Mouse (Mus musculus) gastrocnemius, postnatal 36 days (tissue): ENCODE measurements around the gene Man1a2. TPM values are rescaled to one million over a fixed set of nuclear protein-coding genes. Genes with fewer than 3 reads are reported as not detected.
A peak's percentile ranks its signal among the peaks of the same experiment; 100 is the strongest.

Experiments used
- DNase-seq, 2 experiments: peaks; one replicate each; pipeline ENCODE4 v3.0.0; 2022
- intact Hi-C: fragments of 180-260 bp; cut with DNase I; formaldehyde crosslinking; loops from one replicate; pipeline ENCODE4 v1.15.1; 2025
- total RNA-seq, 2 experiments: library from RNA; stranded (reverse); gene quantifications; 2 replicates each; pipeline ENCODE4 v1.2.3; 2021

Man1a2 gene
- total RNA-seq, 2 experiments from 2014 or later, result 23.4 to 23.6 TPM

DNA sequence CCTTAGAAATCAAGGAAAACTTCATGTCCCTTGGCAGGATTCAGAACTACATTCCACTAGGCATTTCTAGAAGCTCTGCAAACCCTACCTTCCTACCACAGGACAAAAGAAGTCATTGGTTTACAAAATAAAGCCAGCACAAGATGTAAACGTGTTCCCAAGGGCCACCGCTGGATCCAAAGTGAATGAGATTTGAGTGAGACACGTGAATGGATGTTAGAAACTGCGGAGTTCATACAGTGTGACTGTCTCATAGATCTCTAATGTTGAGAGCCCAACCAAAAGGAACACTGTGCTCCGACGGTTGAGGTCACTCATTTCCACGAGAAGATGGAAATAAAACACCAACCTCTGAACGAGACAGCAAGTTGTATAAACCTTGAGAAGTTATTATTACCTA, 1.5 kb upstream of the Man1a2 start:
- intact Hi-C loops, result loop anchor here (5.0 kb wide), 1 partner anchor 199 kb away; the partner anchor contains the start of gene Tent5c

DNA sequence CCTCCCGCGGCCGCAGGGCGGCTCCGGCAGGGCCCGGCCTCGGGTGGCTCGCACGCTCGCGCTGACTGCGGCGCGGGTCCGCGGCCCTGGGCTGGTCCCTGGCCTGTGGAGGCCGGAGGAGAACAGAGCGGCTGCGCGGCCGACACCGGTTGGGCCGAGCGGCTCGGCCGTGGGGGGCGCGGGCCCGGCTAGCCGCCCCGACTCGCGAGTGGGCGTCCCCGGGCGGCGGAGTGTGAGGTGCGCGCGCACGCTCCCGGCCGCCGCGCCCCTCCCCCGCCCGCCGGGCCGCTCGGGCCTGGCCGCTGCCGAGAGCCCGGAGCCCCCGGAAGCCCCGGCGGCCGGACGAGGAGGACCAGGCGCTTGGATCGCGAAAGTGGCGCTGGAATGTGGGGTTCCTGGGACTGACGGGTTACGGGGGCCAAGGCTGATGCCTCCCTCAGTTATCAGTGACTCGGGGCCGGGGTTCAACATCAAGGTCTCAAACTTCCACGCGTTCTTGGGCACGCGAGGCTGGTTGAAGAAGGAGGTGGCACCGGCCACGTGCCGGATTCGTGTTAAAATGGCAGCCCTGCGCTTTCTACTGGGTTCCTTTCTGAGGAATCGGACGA, 564 bp upstream of the Man1a2 start:
- intact Hi-C loops, result loop anchor here (5.0 kb wide), 1 partner anchor 199 kb away; the partner anchor contains the start of gene Tent5c
- DNase-seq, result peak; percentile 54 to 73

More for the DNA sequence above, 1.5 kb upstream of the Man1a2 start:
- no peak for DNase-seq

DNA sequence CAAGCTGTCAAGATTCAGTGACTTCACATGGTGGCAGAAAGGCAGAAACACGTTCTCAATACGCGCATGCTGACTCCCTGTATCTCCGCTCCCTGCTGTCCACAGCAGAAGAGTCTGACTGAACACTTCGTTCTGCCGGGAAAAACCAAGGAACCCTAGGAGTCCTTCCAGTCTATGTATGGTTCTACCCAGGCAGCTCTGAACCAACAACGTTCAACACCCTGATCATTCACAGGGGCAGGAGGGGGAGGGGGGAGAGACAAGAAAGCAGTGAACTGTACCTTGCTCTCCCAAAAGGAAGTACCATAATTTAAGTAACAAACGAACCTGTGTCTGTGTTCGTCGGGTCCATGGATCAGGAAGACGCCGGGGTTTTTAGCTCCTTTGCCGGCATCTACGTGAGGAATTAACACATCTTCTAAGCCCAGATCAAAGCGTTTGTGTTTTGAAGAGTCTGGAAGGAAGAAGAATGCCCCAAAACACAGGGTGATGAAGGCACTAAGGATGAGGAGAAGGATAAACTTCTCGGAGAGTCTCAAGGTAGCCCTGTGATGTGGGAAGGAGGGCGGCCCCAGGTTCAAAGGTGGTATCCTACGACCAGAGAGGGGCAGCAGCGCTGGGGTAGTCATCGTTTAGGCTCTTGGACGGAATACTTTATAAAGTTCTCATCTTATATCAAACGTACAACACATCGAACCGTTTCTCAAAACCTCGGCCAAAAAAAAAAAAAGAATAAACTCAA, 898 bp downstream of the Man1a2 start:
- no peak for DNase-seq
- intact Hi-C loops, result no loop called here

DNA sequence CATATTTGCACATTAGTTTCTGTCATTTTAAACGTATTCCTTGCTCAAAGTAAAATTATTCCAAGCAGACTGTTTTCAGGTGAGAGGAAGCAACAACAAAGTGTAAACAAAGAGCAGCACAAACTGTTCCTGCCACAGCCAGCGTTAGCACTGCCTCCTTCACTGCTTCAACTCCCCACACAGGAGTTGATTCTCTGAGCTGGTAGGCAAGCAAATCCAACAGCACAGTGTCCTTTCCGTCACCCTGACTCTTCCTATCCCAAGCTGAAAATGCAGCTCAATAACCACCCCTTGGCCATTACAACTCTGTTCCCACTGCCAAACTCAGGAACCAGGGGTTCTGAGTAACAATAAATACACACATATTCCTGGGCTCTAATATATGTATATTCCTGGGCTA, 2.5 kb downstream of the Man1a2 start:
- intact Hi-C loops, result no loop called here
- DNase-seq, result no peak

DNA sequence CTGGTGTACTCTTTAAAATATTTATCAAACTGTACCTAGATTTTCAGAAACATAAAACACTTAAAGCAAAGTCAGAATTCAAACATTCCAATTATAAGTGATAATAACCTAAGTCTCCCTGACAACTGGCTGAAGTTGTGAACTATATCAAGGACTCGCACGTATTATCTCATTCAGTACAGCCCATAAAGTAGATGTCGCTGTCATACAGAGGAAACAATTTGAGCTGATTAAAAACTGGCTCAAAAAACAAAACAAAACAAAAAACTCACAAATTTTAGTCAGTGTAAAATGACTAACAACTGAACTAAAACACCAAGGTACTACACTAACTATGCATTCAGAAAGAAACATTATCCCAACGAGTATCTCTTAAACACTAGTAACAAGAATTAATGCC, 3.0 kb downstream of the Man1a2 start:
- intact Hi-C loops, result no loop called here
- no peak for DNase-seq

DNA sequence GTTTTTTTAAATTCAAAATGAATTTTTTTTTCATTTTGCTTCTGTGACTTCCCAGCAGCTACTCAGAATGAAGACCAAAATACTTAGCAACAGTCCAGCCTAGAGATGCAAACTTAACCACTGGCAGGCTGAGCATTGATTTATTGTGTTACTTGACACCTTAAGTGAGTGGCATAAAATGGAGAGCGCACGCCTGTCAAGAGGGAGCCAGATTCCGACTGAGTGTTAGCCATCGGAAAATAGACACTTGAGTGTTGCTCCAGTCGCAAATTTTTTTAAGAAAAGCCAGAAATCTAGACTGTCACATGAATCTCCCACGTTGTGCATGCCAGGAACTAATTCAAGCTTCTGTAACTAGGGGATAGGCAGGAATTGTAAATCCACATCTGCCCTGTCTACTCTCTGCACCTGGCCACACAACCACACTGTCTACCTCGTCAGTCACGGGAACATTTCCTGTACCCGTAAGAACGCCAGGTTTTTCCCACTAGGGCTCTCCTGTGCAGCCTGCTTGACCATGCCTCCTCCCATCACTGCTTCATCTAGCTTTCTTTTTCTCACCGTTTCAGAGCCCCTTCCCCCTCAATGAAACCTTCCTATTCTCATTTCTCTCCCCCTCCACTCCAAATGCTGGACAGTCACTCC, 3.7 kb downstream of the Man1a2 start:
- DNase-seq, result no peak
- intact Hi-C loops, result no loop called here

DNA sequence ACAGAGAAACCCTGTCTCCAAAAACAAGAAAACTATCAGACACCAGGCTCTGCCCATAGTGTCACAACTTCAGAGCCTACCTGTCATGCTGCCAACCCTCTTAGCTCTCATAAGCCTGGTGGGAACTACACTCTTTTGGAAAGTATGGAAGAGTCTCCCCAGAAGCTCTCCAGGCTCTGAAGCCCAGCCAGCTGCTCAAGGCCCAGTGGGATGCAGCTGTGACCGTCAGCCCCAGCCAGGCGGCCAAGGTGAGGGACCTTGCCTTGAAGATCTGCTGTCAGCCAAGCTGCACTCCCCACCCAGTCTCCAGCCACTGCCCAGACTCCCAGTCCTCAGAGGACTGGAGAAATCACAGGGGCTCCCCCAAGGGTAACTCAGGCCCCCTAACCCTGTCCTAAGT, 5.1 kb downstream of the Man1a2 start:
- intact Hi-C loops, result no loop called here
- no peak for DNase-seq

DNA sequence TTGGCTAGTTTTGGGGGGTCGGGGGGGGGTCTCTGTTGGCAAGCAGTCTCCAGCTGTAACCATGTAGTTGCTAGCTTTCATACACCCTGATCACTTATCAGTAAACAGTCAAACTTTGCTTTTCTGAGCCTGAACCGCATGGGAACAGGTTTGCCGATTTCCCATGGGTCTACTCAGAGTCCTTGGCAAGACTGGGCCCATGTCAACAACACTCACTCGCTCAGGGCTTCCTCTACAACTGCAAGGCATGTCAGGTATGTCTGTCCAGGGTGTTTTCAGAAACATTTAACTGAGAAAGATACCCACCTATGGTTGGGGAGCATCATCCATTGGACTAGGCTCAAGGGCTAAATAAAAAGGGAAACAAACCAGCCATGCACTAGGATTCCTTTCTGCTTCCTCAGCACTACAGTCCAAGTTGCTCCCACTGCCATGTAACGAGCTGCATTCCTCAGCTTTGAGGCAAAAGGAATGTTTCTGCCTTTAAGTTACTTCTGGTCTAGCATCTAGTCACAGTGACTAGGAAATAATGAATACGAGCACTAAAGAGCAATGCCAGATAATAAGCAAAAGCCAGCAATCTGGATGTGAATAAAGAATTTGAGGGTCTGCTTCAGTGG, 6.2 kb downstream of the Man1a2 start:
- intact Hi-C loops, result no loop called here
- DNase-seq, result no peak

DNA sequence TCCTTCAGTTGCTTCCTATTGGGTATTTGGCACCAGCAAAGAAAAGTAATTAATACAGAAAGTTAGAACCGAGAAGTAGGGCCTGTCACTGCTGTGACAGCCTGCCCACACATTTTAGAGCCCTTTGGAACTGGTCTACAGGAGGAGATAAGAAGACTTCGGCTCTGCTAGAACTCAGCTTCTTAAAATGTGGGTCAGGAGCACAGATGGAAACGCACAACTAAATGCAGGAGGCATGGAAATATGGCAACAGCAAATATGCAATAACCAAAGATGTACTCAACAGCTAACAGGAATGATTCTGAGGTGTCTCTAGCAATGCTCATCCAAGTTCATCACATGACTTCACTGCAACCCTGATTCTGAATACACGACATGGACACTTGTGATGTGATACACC, 10.2 kb downstream of the Man1a2 start:
- DNase-seq, result no peak
- intact Hi-C loops, result no loop called here

DNA sequence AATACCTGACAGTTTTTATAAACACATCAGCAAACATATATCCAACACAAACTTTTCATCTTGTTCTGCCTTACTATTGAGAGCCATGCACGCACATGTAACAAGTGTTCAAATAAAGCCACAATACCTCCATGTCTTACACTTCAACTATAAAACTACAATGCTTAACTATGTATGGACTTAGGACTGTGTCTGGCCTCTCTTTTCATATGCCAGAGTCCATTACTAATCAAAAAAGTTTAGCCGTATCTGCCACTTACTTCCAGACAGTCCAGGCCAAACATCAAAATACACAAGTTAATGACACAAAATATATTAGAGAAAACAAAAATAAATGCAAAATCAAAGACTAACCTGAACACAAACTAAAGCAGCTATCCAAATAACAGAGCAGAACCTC, 14.9 kb downstream of the Man1a2 start:
- intact Hi-C loops, result no loop called here
- DNase-seq, result no peak

DNA sequence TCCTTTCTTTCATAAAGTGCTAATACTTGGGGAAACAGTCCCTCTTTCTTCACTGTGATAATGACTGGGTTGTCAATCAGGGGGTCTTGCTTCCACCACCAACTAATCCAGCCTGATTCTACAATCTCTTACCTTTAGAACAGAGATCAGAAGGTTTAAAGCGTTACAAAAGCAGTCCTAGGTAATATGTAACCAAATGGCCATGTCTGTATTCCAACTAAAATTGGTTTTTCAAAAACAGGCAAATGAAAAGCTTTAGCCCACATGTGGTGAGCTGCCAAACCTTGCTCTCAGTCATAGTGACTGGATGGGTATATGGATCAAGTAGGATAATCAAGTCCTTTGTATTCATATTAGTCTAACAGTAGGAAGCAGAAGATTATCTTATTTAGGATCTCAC, 32.0 kb downstream of the Man1a2 start:
- intact Hi-C loops, result no loop called here
- no peak for DNase-seq

DNA sequence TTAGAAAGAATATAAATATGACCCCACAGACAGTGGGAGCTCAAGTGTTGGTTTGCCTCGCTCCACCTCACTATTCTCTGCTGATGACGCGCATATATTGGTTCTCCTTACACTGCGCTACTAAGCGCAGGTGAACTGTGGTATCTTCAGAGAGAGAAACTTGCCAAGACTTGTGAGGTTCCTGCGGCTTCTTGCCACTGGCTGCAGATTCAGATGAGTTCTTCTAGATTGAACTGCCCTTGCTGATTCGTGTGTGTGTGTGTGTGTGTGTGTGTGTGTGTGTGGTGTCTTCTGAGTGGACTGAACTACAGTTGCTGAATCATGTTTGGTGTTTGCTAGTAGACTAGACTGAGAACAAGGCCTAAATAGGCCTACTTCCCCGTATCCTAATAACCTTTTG, 43.7 kb downstream of the Man1a2 start:
- intact Hi-C loops, result no loop called here
- DNase-seq, result no peak

DNA sequence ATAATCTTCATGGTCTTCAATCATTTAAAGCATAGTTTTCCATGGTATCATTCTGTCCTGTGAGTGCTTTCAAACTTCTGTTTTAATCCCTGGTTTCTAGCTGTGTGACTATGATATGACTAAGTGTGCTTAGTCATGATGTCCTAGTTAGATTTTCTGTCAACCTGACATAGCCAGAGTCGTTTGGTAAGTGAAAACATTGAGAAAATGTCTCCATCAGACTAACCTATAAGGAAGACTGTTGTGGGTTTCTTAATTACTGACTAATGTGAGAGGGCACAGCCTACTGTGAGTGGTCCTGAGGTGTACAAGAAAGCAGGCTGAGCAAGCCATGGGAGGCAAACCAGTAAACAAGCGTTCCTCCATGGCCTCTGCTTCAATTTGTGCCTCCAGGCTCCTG, 49.0 kb downstream of the Man1a2 start:
- no peak for DNase-seq
- intact Hi-C loops, result no loop called here

DNA sequence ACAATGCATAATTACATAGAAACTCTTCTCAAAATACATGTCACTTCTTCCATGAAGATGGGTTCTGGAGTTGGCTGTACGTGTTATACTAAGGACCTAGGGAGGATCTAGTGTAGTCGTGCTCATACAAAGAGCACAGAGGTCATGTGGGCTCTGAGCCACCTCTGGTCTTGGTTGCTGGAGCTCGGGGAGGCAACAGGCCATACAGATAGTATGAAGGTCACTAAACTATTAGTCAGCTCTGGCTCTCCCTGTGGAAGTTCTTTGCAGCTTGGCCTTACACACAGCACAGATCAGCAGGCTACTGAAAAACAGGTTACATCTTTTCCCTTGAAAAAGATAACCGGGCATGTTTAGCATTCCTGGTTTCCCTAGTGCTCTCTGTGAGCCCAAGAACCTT, 50.5 kb downstream of the Man1a2 start:
- no peak for DNase-seq
- intact Hi-C loops, result no loop called here

DNA sequence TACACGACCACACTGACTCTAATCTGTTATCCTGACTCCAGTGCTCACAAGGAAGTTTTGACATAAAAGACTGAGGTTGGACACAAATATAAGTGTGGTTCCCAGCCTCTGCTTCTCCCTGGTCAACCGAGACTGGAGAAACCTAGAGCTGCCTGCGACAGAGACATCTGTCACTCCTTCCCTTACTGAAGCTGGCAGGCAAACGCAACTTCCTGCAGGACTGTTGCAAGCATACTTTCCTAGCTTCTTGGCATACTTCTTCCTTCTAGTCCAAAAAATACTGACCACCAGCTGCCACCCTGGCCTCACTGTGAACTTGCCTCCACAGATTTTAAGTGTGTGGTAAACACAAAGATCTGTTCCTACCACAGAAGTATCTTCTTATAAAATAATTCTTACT, 66.8 kb downstream of the Man1a2 start:
- DNase-seq, result peak in 1 of 2 experiments; percentile 5
- intact Hi-C loops, result loop anchor here (10.0 kb wide), 1 partner anchor 76 kb away; no protein-coding TSS in a partner anchor

DNA sequence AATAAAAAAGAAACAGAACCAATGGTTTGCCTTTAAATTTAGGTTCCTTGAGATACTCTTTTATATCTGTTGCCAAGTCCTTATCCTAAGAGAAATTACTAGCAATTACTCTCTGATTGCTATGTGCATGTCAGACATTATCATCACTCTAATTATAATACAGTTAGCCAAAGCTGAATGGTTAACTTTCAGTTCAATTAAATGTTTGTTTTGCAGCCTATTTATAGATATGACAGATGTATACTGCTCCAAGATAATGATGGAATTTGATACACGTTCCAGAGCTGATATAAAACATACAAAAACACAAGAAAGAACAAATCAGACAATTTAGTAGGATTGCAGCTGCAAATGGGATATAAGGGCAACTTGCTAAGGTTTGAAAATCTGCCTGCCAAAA, 74.4 kb downstream of the Man1a2 start:
- intact Hi-C loops, result loop anchor here (10.0 kb wide), 1 partner anchor 84 kb away; no protein-coding TSS in a partner anchor
- no peak for DNase-seq

DNA sequence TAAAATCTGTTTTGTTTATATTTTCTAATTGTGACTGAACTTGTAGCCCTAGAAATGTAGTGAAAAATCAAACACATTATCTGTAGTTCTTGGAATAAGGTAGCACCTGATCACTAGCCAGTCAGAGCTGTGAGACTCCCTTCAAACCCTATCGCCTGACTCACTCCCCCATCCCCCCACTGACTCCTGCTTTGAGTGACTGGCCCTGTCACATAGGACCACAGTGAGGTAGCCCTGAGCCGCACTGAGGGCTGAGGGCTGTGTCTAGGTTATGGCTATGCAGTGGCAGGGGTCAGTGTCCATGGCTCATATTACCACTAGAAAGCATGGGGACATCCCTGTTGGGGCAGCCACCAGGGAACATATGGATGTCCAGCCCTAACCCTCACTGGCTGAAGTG, 80.8 kb downstream of the Man1a2 start:
- intact Hi-C loops, result no loop called here
- DNase-seq, result no peak

DNA sequence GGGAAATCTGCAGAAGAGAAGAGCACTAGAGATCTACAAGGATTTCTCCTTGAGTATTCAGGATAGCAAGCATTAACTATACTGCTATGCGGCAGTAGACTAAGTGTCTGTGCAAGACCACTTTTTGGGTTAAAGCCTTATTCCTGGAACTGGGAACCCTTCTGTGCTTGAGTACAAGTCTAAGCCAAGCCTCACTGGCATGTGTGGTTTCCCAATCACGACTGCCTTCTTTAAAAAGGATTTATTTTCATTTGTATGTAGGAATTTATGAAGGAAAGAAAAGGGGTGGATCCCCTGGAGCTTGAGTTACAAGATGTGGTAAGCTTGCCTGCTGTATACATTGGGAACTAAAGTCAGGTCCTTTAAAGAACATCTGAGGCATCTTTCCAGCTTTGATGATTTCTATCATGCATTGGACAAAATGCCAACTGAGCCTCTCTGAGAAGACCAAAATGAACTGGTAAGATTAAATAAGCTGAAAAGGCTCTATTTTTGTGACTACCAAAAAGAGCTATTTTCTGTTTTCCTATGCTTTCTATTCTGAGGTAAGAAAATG, 86.0 kb downstream of the Man1a2 start:
- intact Hi-C loops, result no loop called here

DNA sequence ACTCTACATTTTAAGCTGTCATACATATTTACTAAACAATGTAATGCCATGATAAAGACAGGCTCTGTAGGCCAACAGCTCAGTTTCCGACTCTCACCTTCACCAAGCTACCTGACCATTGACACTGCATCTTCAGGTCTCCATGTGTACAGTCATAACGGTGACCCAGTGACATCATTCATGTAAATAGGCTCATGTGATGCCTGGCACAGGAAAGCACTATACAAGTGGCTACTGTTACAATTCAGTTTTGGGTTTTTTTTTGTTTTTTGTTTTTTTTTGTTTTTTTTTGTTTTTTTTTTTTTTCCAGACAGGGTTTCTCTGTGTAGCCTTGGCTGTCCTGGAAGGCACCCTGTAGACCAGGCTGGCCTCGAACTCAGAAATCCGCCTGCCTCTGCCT, 94.2 kb downstream of the Man1a2 start:
- intact Hi-C loops, result no loop called here
- no peak for DNase-seq

More for the DNA sequence above, 86.0 kb downstream of the Man1a2 start:
- DNase-seq, result no peak

DNA sequence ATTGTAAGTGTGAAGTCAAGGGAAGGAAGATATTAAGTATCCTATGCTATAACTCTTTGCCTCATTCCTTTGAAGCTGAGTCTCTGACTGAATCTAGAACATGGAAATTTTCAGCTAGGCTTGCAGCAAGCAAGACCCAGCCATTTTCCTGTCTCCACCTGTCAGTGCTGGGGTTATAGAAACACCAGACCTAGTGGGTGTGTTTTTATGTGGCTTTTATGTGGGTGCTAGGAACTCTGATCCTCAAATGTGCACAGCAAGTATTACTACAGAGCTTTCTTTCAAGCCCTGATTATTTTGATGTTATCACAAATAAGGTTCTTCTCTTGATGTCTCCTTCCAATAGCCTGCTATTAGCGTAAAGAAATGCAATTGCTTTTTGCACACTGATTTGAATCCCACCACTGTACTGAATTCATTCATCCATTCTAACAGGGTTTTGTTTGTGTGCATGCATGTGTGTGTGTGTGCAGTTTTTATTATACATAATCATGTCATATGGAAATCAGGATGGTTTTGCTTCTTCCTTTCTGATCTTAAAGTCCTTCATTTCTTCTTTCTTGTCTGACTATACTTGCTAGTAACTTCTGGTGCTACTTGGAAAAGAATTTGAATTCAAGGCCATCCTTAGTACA, 102.5 kb downstream of the Man1a2 start:
- intact Hi-C loops, result no loop called here

More for the DNA sequence above, 102.5 kb downstream of the Man1a2 start:
- DNase-seq, result no peak
